Mouse (Mus musculus) brain, embryonic 14.5 days (tissue): ENCODE measurements around the gene Mcl1.

Source experiments
- CTCF ChIP-seq: fragments of 200-500 bp; IDR thresholded peaks from 2 replicates; pipeline ENCODE4 v1.5.1; 2012; ENCODE audit warnings: inconsistent platforms, mild to moderate bottlenecking, moderate library complexity, borderline replicate concordance; ENCODE audit not compliant: insufficient read depth, insufficient read length; ENCODE audit errors: extremely low read depth
- POLR2A ChIP-seq: fragments of 200-500 bp; IDR thresholded peaks from 2 replicates; pipeline ENCODE4 v1.6.1; 2012; ENCODE audit warnings: mild to moderate bottlenecking, inconsistent platforms, borderline replicate concordance; ENCODE audit not compliant: poor library complexity, insufficient read depth, insufficient read length, severe bottlenecking; ENCODE audit errors: extremely low read depth

DNA sequence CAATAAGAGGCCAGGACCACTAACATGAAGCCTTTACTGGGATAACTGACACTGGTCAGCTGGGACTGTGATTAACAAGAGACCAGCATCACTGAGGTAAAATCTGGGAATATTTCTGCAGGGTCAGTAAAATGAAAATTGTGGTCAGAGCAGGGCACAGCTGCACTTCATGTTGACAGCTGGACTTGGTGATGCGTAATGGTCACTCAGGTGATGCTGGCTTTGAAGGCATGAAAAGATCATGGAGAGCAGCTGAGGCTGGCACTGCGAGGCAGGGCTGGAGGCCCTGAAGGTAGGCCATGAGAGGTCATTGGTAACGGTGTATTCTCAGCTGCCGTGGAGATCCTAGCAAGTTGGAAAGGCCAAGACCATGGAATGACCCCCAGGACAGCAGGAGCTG, 39.7 kb downstream of the Mcl1 start:
- TF ChIP-seq CTCF (no peak), POLR2A (no peak)
